Mouse (Mus musculus): ENCODE measurements around the gene March2.

The March2 gene

DNA sequence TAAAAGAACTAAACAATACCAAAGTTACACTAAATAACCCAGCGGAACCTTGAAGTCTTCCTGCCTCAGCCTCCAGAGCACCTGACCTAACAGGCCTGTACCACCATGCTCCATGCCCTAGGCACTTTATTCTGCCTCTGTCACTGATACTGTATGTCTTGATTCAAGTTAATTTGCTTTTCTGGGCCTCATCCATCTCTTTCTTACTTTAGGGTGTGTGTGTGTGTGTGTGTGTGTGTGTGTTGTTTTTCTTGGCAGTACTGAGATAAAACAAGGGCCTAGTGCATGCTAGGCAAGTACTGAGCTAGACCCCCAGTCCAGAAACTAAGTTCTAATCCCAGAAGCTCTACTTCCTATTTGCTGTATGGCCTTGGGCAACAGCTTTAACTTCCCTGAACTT lies 1.2 kb downstream of the March2 start:
- no peak for DNase-seq

DNA sequence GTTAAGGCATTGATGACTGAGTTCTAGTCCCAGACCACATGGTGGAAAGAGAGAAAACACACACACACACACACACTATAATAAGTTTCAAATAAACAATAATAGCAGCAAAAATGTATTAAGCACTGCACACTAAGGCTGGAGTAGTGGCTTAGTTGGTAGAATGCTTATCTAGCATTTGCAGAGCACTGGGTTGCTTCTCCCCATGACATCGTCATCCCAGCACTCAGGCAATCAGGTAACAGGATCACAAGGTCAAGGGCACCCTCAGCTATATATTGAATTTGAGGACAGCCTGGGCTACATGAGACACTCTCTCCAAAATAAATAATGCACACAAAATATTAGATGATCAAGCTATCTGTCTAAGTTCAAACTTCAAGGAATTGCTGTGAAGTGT lies 3.7 kb downstream of the March2 start:
- no peak for DNase-seq

DNA sequence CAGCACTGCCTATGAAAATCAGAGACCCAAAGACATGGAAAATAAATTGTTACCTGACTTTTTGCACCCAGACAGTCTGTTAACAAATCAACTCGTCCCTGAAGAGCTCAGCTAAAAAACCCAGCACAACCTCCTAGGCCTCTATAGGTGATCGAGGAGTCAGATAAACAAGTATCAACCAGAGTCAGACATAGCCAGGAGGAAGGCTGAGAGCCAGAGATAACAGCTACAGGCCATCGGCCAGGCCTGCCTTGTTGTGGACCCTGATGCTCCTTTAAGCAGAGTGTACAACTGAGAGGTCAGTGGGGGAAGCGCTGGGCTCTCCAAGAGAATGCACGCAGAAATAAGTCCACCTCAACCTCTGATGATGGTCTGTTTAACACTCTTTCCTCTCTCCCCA lies 5.2 kb downstream of the March2 start:
- no peak for DNase-seq

DNA sequence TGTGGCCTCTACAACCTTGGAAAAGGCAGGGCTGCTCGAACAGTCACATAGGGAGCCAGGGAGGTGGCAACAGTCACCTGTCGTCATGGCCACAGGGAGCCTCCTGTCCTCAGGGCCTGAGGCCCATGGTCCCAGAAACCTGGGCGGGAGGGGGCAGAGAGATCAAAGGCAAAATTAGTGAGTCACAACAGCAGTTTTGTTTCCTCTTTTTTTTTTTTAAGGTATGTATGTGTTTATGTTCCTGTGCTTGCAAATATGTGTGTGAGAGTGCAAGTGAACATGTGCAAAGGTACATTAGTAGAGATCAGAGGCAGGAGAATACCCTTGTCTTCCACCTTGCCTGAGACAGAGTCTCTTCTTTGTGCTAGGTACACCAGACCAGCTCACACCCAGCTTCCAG lies 8.6 kb downstream of the March2 start:
- DNase-seq, result no peak

DNA sequence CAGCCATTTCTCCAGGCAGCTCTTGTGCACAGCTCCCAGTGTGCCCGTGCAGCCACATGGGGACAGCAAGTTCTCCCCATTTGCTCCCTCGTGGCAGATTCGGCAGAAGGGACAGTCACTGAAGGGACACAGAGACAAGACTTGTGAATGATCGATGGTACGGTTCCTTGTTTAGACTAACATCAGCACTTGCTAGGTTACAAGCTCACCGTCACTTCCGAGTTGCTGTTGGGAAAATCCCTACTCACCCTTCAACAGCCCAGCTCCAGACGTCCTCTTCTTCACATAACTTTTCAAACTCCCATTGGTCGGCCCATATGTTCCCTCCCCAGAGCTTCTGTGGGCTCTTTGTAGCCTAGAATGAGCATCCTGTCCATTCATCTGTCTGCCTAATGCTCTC lies 15.4 kb downstream of the March2 start:
- DNase-seq, result no peak

DNA sequence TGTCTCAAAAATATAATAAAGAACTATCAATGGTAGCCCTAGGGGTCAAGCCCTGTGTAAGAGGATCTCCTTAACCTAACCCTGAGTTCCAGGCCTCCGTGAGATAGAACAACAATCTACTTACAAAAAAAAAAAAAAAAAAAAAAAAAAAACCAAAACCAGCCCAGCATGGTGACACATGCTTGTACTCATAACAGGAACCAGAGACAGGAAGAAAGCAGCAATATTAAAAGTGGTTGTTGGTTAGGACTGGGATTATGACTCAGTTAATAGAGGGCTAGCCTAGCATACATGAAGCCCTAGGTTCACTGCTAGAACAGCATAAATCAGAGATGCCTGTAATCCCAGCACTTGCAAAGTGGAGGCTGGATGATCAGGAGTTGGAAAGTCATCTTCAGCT lies 16.3 kb downstream of the March2 start:
- no peak for DNase-seq

DNA sequence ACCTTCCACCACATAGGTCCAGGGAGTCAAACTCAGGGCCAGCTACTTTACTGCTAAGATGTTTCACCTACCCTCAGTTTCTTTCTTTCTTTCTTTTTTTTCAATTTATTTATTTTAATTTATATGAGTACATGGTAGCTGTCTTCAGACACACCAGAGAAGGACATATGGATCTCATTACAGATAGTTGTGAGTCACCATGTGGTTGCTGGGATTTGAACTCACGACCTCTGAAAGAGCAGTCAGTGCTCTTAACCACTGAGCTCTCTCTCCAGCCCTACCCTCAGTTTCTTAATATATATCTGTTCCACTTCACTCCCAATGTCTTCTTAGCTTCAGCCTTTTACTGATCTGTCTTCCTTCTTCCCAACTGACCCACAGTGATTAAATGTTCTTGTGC lies 23.0 kb downstream of the March2 start:
- DNase-seq, result no peak

DNA sequence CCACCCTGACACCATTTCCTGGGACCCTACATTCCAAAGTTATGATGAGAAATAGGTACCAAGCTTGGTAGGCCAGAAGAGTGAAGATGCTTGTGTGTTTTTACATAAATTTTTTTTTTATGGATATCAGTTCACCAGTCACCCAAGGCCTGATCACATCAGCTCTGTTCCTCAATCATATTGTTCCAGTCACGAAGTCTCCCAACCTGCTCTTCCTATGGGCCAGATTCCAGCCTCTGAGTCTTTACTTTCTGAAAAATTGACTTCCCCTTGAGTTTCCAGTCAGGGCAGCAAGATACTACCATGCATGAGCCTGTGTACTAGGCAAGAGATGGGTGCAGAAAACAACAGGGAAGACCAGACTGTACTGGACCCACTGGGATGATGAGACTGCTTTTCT lies 31.7 kb downstream of the March2 start, which contains the start of gene Hnrnpm:
Gene Hnrnpm, minus strand, starts transcription at position 101 of the 400 bp plus-strand sequence.
- DNase-seq, result no peak

DNA sequence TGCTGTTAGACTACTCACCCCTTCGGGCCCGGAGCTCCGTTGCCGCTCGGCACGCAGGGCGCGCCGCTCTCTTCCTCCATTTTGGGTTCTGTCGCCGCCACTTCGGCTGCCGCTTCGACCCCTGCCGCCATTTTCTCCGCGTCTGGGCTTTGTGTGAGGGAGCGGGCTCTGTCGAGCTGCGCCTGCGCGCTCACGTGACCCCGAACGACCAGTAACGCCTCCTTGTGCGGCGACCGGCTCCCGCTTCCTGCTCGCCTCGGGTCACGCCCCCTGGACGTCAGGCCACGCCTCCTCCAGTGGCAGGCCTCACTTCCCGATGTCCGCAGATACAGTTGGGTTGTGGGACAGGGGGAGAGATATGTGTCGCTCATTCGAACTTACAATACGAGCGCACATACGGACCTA lies 33.2 kb downstream of the March2 start:
- peak; percentile 100 for DNase-seq

DNA sequence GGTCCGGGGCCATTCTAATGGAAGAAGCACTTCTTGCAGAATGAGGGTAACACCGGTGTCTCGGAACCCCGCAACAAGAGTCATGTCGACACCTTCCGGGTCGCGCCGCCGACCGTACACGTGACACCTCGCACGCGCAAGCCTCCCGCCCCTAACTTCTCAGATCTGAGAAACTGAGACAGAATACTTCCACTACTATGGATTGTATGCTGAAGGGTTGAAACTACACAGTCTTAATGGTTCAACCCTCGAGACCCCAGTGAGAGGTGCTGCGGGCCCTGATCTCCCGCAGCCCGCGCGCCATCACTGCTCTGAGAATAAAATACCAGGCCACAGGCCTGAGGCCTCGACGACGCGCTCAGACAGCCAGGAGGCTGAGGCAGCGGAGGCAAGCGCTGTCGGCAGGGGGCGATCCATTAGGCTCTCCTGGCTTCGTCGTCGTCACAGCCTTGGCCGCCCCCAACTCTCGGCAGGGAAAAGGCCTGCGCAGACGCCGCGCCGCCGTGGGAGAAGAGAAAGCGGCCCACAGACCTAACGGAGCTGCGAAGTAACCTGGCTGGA lies 33.7 kb downstream of the March2 start:
- peak; percentile 82 for DNase-seq

DNA sequence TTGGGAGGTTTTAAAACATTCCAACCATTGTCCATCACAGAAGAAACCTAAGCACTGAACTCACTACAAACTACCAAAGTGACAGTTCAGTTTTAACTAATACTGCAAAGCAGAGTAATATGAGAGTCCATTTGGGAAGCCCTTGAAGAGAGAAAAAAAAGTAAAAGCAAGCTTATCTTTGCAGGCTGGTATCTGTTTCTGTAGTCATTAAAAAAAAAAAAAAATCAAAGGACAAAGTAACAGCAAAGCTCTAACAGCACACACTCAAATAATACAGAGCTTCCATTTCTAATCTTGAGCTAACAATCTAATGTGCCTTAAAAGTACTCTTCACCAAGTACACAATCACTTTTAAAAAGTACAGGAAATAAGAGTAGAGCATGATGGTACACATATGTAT lies 36.7 kb downstream of the March2 start:
- DNase-seq, result no peak

DNA sequence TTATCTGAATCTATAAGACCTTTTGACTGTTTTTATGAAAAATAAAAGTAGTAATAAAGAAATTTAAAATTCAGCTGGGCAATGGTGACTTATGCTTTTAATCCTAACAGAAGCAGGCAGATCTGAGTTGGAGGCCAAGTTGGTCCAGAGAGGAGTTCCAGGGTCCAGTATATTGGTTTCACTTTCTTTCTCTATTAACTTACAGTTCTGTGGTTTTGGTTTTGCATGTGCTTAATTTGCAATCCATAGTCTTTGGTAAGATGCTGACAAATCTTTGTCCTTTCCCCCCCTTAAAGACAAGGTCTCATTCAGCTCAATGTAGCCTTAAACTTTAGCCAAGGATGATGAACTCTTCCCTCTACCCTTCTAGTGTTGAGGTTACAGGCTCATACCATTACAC lies 39.7 kb downstream of the March2 start:
- DNase-seq, result no peak

DNA sequence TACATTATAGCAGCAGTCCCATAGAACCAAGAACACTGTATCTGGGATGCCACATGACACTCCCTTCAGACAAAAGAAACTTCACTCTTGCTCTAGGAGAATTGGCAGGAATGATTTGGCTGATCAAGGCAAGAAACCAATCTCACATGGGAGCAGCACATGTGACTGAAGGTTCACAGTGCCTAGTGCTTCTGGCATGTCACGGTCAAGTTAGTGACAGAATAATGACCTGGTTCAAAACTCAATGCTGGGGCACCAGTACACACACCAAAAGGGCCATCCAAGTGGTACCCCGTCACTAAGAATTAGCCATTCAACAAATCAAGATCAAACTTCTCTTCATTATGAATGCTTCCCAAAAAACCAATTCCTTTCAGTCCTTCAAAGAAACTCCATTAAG lies 42.4 kb downstream of the March2 start:
- DNase-seq, result no peak

DNA sequence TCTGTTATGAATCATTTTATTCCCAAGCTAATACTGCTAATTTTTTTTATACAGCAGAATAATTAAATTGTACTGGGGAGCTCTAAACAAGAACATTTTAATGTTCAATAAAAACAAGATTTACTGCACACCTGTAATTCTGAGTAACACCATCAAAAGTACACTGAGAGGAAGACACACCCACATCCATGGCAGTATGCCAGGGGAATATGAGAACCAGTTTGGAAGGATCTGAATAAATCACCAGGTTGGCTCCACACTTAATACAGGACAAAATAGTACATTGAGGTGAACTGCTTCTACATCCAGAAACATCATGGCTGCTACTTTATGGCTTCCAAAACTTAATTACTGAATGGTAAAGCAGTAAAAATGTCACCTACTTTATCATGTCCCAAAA lies 43.0 kb downstream of the March2 start:
- DNase-seq, result peak; percentile 44

DNA sequence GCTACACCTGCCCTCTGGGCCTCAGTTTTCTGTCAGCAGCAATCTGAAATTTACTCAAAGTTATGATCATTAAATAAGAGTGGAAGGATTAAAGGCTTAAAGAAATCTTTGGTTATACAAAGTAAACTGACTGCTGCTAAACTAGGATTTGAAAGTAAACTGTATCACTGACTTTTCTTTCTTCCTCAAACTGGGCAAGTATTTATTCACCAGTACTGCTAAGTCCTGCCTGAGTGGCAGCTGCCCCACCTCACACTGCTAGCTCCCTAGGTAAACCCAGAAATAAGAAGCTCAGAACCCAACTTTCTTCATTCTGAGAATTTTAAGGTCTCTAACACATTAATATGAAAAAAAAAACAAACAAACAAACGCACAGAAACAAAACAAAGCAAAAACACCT lies 44.6 kb downstream of the March2 start:
- DNase-seq, result no peak

DNA sequence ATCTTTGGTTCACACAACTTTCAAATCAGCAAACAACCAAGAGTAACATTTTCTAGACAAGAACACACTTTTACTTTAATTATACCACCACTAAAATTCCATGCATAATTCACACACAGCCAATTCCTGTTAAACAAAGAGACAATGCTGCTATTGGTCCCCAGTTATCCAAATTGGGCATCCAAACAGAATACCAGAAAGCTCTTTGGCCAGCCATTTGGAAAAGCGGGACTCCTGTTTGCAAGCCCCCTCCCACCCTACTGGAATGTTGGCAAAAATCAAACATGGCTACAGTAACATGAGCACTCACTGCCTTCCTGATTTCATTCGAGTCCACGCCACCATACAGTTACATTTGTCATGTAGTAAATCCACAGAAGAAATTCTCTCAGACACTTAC lies 48.8 kb downstream of the March2 start:
- no peak for DNase-seq

DNA sequence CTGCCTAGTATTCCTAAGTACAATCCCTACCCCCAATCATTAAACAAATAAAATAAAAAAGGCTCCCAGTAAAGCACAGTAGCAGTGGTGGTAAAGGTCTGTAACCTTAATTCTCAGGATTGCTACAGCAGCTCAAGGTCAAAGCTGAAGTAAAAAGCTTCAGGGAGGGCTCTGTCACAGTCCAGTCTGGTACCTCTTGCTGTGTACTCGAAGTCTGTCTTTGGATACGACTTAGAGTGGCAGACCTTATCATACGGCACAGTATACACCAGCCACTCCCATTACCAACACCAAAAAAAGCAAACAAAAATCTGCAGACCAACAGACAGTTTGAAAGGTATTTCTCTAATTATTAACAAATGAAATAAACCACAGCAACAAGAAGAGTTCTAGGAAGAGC lies 51.7 kb downstream of the March2 start:
- DNase-seq, result no peak

DNA sequence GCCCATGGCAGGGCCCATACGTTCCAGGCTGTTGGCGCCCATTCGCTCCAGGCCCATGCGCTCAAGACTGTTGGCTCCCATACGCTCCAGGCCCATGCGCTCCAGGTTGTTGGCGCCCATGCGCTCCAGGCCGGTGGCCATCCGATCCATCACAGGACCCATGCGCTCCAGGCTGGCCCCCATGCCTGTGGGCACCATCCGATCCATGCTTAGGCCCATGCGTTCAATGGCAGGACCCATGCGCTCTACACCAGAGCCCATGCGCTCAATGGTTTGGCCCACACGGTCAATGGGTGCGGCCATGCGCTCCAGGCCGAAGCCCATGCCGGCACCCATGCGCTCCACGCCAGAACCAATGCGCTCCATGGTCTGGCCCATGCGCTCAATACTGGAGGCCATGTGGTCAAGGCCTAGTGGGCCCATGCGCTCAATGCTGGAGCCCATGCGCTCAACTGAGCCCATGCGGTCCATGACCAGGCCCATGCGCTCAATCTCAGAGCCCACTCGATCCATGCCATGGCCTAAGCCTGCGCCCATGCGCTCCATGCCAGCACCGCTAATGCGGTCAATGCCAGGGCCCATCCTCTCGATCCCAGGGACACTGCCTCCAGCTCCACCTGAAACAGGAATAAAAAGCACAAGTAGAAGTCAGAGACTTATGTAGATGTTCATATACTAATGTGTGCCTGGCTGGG lies 68.5 kb downstream of the March2 start:
- DNase-seq, result no peak

DNA sequence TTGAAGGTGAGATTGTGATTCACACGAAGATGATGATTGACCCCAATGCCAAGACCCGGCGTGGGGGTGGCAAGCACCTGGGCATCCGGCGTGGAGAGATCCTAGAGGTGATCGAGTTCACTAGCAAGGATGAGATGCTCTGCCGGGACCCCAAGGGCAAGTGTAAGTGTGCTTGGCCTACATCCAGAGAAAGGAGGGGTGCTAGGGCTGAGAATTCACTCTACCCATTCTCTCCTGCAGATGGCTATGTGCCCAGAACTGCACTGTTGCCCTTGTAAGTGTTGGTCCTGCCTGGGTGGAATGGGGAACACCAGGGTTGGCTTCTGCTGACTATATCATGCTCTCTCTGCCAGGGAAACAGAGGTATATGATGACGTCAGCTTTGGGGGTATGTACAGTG lies 73.4 kb downstream of the March2 start:
- no peak for DNase-seq

DNA sequence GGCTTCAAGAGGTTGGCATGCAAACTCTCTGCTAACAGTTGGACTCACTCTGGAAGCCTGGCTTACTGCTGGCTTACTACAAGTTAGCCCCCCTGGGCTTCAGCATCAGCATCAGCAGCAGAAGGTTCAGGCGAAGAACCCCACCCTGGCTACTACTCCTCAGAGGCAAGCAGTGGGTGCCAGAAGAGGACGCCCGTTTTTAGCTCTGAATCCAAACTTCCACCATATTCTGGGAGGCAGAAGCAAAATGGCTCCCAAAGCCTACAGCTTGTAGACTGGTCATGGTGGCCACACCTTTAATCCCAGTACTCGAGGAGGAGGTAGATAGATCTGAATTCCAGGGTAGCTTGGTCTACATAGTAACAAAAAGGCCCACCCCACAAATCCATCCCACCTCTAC lies 74.4 kb downstream of the March2 start:
- no peak for DNase-seq

DNA sequence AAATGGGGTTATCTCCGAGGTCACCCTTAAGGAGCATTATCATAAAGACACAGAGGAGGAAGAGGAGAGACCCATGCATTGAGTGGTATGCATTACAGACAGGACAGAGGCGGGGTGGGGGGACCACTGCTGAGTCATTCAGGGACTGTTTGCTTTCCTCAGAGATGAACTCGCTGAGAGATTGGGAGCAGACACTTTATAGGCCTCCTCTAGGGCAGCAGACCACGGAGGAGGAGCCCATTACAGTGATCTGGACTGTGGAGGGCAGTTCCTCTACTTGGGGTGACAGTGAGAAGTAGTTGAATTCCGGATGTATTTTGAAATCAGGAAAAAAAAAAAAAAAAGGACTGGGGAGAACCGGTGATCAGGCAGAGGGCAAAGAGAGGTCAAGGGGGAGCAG lies 78.7 kb downstream of the March2 start:
- DNase-seq, result no peak

DNA sequence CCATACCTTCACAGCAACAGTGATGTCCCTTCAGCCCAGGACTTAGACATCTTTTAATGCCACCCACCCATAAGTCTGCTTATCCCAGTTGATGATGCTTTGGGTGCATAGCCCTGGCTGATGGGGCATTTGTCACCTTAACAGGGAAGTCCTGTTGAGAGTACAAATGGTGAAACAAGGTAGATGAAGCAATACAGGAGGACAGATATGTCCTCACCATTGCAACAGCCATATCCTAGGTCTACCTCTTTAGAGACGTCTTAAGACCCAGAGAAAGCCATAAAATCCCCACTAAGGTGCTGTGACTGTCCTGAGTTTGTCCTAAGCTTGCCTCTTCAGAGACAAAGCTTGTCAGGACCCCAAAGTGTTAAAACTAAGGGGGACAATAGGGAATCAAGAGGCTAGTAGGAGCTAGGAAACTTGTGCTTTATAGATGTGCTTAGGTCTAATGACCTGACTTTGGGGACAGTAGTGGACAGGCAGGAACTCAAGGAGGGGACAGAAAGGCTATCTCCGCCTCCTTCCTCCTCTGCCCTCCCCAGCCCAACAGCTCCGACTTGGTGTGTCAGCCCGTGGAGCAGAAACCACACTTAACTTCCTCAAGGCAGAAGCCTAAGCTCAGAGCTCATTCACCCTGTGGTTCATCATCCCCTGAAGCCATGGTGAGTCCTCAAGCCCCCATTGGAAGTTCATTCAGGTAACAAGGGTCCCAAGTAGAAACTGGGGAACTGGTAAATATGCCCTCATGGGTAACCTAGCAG lies 80.8 kb downstream of the March2 start, which contains the start of gene Pram1:
Gene Pram1, plus strand, starts transcription at position 541 of the 761 bp plus-strand sequence.
- DNase-seq, result no peak

DNA sequence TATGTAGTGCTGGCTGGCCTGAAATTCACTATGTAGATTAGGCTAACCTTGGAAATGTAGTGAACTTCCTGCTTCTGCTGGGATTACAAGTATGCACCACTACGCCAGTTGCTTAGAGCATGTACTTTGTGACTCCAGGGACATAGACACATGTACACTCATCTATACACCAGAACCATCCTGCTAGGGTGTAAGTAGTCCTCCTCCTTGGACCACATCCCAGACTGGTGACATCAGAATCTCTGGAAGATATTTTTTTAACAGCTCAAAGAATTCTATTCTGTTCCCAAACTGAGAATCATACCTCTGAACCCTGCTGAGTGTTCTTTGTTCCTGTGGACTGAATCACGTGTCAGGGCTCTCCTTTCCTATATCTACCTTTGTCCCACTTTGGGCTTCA lies 81.4 kb downstream of the March2 start:
- DNase-seq, result peak; percentile 19
